Mouse (Mus musculus) adrenal gland (tissue): ENCODE measurements around the gene Wdtc1.

Experiments
- intact Hi-C: fragments of 180-260 bp; cut with DNase I; formaldehyde crosslinking; loops from one replicate; pipeline ENCODE4 v1.15.1; 2025

Wdtc1 gene

GRCm38 (mm10) chr4:133333306-133333705 lies 20.0 kb downstream of the Wdtc1 start:
- intact Hi-C loops, result no loop called here

- intact Hi-C loops, result no loop called here
These were observed 23.0 kb downstream of the Wdtc1 start for GRCm38 (mm10) chr4:133330296-133330695.

GRCm38 (mm10) chr4:133328129-133328528 lies 25.2 kb downstream of the Wdtc1 start:
- intact Hi-C loops, result no loop called here

- intact Hi-C loops, result no loop called here
These were observed 33.6 kb downstream of the Wdtc1 start for GRCm38 (mm10) chr4:133319667-133320066.

- intact Hi-C loops, result loop anchor here (1.0 kb wide), 1 partner anchor 16 kb away; no protein-coding TSS in a partner anchor
These were observed 37.3 kb downstream of the Wdtc1 start for GRCm38 (mm10) chr4:133315991-133316390.

- intact Hi-C loops, result loop anchor here (1.0 to 5.0 kb wide), 2 partner anchors 17 to 107 kb away; no protein-coding TSS in a partner anchor
These were observed 38.4 kb downstream of the Wdtc1 start for GRCm38 (mm10) chr4:133314896-133315295.

GRCm38 (mm10) chr4:133309948-133310347 lies 43.3 kb downstream of the Wdtc1 start:
- intact Hi-C loops, result loop anchor here (5.0 kb wide), 3 partner anchors 32 to 142 kb away; no protein-coding TSS in a partner anchor

- intact Hi-C loops, result loop anchor here (5.0 kb wide), 2 partner anchors 35 to 145 kb away; no protein-coding TSS in a partner anchor
These were observed 46.0 kb downstream of the Wdtc1 start for GRCm38 (mm10) chr4:133307331-133307730.

- intact Hi-C loops, result loop anchor here (5.0 kb wide), 2 partner anchors 36 to 146 kb away; no protein-coding TSS in a partner anchor
These were observed 47.5 kb downstream of the Wdtc1 start for GRCm38 (mm10) chr4:133305825-133306224.

GRCm38 (mm10) chr4:133304770-133305169 lies 48.5 kb downstream of the Wdtc1 start:
- intact Hi-C loops, result loop anchor here (5.0 kb wide), 2 partner anchors 38 to 148 kb away; no protein-coding TSS in a partner anchor

- intact Hi-C loops, result no loop called here
These were observed 50.6 kb downstream of the Wdtc1 start for GRCm38 (mm10) chr4:133302668-133303067.

- intact Hi-C loops, result no loop called here
These were observed 51.5 kb downstream of the Wdtc1 start for GRCm38 (mm10) chr4:133301802-133302201.

- intact Hi-C loops, result no loop called here
These were observed 52.9 kb downstream of the Wdtc1 start for GRCm38 (mm10) chr4:133300421-133300820.

GRCm38 (mm10) chr4:133299701-133300100 lies 53.6 kb downstream of the Wdtc1 start:
- intact Hi-C loops, result loop anchor here (5.0 kb wide), 3 partner anchors 67 to 352 kb away; no protein-coding TSS in a partner anchor

- intact Hi-C loops, result loop anchor here (5.0 kb wide), 3 partner anchors 66 to 351 kb away; no protein-coding TSS in a partner anchor
These were observed 54.5 kb downstream of the Wdtc1 start for GRCm38 (mm10) chr4:133298516-133299365.

GRCm38 (mm10) chr4:133297801-133298238 lies 55.5 kb downstream of the Wdtc1 start:
- intact Hi-C loops, result loop anchor here (2.0 to 5.0 kb wide), 4 partner anchors 66 to 351 kb away; no protein-coding TSS in a partner anchor

GRCm38 (mm10) chr4:133297360-133297759 lies 55.9 kb downstream of the Wdtc1 start:
- intact Hi-C loops, result loop anchor here (2.0 to 5.0 kb wide), 4 partner anchors 65 to 350 kb away; no protein-coding TSS in a partner anchor

GRCm38 (mm10) chr4:133294084-133294483 lies 59.2 kb downstream of the Wdtc1 start:
- intact Hi-C loops, result no loop called here

GRCm38 (mm10) chr4:133292901-133293843 lies 60.1 kb downstream of the Wdtc1 start:
- intact Hi-C loops, result no loop called here

GRCm38 (mm10) chr4:133292405-133292804 lies 60.9 kb downstream of the Wdtc1 start:
- intact Hi-C loops, result no loop called here

GRCm38 (mm10) chr4:133291255-133291654 lies 62.0 kb downstream of the Wdtc1 start:
- intact Hi-C loops, result no loop called here
